Mouse (Mus musculus) intestine, embryonic 16.5 days (tissue): ENCODE measurements around the gene Trappc6a. TPM values are rescaled to one million over a fixed set of nuclear protein-coding genes. Genes with fewer than 3 reads are reported as not detected.
A peak's percentile ranks its signal among the peaks of the same experiment; 100 is the strongest.

ENCODE experiments used
- ATAC-seq: fragments of 200-750 bp; cut with Nextera tagmentation; 2 replicates; pipeline ENCODE4 v1.8.0; 2017; ENCODE audit warnings: moderate TSS enrichment, moderate library complexity
- H3K27ac ChIP-seq: fragments of 300-500 bp; sonication (generic); 2 replicates; pipeline ENCODE4 v1.5.1; 2014; ENCODE audit warnings: mild to moderate bottlenecking, low read length
- H3K27me3 ChIP-seq: fragments of 300-500 bp; sonication (generic); replicated peaks from 2 replicates; pipeline ENCODE4 v1.6.1; 2014; ENCODE audit warnings: low read length, control low read depth, mixed read lengths; ENCODE audit not compliant: control insufficient read depth, insufficient read depth
- H3K36me3 ChIP-seq: fragments of 300-500 bp; sonication (generic); 2 replicates; pipeline ENCODE4 v1.6.1; 2014; ENCODE audit warnings: low read length, control low read depth; ENCODE audit not compliant: control insufficient read depth, insufficient read depth
- H3K4me1 ChIP-seq: fragments of 300-500 bp; sonication (generic); 2 replicates; pipeline ENCODE4 v1.6.1; 2014; ENCODE audit warnings: low read length, control low read depth, mixed read lengths; ENCODE audit not compliant: control insufficient read depth, insufficient read depth
- H3K4me2 ChIP-seq: fragments of 300-500 bp; sonication (generic); 2 replicates; pipeline ENCODE4 v1.6.1; 2014; ENCODE audit warnings: low read depth, low read length, control low read depth
- H3K4me3 ChIP-seq: fragments of 300-500 bp; sonication (generic); 2 replicates; pipeline ENCODE4 v1.5.1; 2014; ENCODE audit warnings: mild to moderate bottlenecking, low read length
- H3K9ac ChIP-seq: fragments of 300-500 bp; sonication (generic); 2 replicates; pipeline ENCODE4 v1.6.1; 2014; ENCODE audit warnings: low read depth, low read length
- H3K9me3 ChIP-seq: fragments of 300-500 bp; sonication (generic); 2 replicates; pipeline ENCODE4 v1.6.1; 2016; ENCODE audit warnings: low read length, control low read depth; ENCODE audit not compliant: control insufficient read depth
- WGBS: fragments of 180-500 bp; shearing (Covaris S2); extraction: QIAGEN DNeasy Blood & Tissue Kit; methylation state at CpG from one replicate; pipeline ENCODE4 v1.1.7; 2014; 5-methylcytosine and 5-hydroxymethylcytosine counted together
- polyA plus RNA-seq: library from polyadenylated mRNA; unstranded; fragments of >200 nt; fragmentation: Nextera tagmentation; extraction: Ambion mirVana; gene quantifications from 2 replicates; pipeline ENCODE4 v1.2.1, GENCODE M21; 2015

Trappc6a gene
- polyA plus RNA-seq, 1 experiment from 2014 or later: 147 TPM

DNA sequence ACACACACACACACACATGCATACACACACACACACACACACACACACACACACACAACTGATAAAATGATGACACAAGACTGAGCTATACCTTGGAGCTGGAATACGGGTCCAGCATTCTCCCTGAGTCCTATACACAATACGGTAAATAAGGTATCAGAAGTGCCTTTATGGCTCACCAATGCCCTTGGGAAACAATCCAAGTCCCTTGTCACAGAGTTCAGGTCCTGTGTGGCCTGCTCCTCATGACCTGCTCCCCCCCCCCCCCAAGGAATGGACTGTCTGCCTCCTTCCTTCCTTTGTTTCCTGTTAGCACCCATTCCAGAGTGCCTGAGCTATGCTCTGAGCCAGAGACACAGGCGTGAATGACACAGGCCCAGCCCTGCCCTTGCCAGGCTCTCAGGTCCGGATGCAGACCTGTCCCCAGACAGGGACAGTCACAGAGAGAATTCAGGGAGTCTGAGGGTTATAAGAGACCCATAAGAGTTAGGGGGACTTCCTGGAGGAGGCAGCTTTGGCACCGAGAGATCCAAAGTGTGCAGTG is 41.5 kb upstream of the Trappc6a start:
- WGBS: 63% methylated on average over 5 of the region's 5 CpGs
- peaks cover 30% of the 10 kb centered on the region for H3K27me3 ChIP-seq
- H3K9ac ChIP-seq: no peak overlapping the region
- no peaks in the 10 kb centered on the region for H3K36me3 ChIP-seq
- H3K4me2 ChIP-seq: no peak overlapping the region
- no peak overlapping the region for H3K4me3 ChIP-seq
- peaks cover 5% of the 10 kb centered on the region; the same call in 1 of the 2 replicates for H3K4me1 ChIP-seq
- H3K9me3 ChIP-seq: no peaks in the 10 kb centered on the region
- no peak for ATAC-seq
- no peak overlapping the region for H3K27ac ChIP-seq

DNA sequence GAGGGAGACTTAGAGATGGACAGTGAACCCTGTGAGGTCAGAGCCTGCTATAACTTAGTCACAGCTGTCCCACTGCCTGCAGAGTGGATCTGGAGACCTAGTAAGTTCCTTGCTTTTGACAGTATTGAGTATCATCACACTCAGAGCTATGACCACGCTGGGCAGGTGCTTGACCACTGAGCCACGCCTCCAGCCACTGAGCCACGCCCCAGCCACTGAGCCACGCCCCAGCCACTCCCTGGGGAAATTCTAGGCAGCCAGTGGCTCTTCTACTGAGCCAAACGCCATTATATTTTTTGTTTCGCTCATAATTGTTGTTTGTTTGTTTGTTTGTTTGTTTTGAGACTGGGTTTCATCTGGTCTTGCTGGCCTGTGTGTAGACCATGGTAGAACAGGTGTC is 40.6 kb upstream of the Trappc6a start:
- Histone ChIP-seq H3K4me1 (peaks cover 5% of the 10 kb centered on the region; the same call in 1 of the 2 replicates), H3K9ac (no peak overlapping the region), H3K27ac (no peak overlapping the region), H3K9me3 (no peaks in the 10 kb centered on the region), H3K27me3 (peaks cover 39% of the 10 kb centered on the region), H3K4me2 (no peak overlapping the region), H3K36me3 (no peaks in the 10 kb centered on the region), H3K4me3 (no peak overlapping the region)
- WGBS: 33% methylated on average over 6 of the region's 6 CpGs
- no peak for ATAC-seq

DNA sequence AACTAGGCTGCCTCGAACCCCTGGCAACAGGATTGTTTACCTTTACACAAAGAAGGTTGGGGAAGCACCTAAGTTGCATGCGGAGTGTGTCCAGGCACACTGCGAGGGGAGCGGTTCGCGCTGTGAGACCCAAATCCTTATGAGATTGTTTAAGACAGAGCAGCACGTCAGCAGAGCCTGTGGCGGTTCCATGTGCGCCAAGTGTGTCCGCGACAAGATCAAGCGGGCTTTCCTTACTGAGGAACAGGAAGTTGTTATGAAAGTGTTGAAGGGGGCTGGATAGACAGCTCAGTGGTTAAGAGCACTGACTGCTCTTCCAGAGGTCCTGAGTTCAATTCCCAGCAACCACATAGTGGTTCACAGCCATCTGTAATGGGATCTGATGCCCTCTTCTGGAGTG is 39.9 kb upstream of the Trappc6a start:
- ATAC-seq: no peak
- H3K4me2 ChIP-seq: no peak overlapping the region
- peaks cover 45% of the 10 kb centered on the region for H3K27me3 ChIP-seq
- H3K36me3 ChIP-seq: no peaks in the 10 kb centered on the region
- no peak overlapping the region for H3K9ac ChIP-seq
- WGBS: 58% methylated on average over 12 of the region's 12 CpGs
- no peak overlapping the region for H3K27ac ChIP-seq
- H3K9me3 ChIP-seq: no peaks in the 10 kb centered on the region
- peaks cover 5% of the 10 kb centered on the region; the same call in 1 of the 2 replicates for H3K4me1 ChIP-seq
- H3K4me3 ChIP-seq: no peak overlapping the region

DNA sequence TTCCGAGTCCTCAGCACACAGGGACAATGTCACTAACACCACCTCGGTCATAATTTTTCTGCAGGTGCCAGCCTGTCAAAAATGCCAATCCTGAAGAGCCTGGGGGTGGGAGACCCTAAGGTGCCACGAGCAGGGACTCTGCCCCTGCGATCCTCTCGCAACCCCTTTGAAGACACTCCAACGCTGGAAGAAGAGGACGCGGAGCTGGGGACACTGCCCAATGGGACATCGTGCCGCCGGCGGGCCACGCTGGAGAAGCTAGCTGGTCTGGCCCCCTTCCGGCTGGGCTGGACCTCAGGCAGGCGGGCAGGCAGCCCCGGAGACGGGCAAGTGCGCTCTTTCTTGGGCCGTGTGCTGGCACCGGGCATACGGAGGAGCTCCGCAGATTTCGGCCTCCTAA is 38.8 kb upstream of the Trappc6a start:
- no peaks in the 10 kb centered on the region for H3K36me3 ChIP-seq
- no peak overlapping the region for H3K4me3 ChIP-seq
- 25% methylated on average over 23 of the region's 23 CpGs for WGBS
- H3K27me3 ChIP-seq: peaks cover 48% of the 10 kb centered on the region
- H3K27ac ChIP-seq: no peak overlapping the region
- ATAC-seq: no peak
- peaks cover 8% of the 10 kb centered on the region; the same call in 1 of the 2 replicates for H3K4me1 ChIP-seq
- no peak overlapping the region for H3K4me2 ChIP-seq
- no peaks in the 10 kb centered on the region for H3K9me3 ChIP-seq
- no peak overlapping the region for H3K9ac ChIP-seq

DNA sequence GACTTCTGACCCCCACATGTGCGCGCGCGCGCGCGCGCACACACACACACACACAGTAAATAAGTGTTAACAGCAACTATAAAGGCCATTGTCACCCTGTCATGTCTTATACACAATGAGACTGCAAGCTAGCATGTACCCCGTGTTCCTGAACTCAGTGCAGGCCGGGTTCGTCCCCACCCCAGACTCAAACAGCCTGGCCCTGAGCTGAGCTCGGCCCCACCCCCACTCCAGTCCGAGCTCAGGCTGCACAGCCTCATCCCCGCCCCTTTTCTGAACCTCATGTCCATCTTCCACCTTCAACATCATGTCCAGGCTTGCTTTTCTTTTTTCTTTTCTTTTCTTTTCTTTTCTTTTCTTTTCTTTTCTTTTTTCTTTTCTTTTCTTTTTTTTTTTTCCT is 37.9 kb upstream of the Trappc6a start:
- no peak for ATAC-seq
- 0 out of 2 replicates have a peak, but pooled peaks cover 3% of the 10 kb centered on the region for H3K4me1 ChIP-seq
- WGBS: 19% methylated on average over 14 of the region's 14 CpGs
- no peaks in the 10 kb centered on the region for H3K36me3 ChIP-seq
- H3K27me3 ChIP-seq: peaks cover 52% of the 10 kb centered on the region
- no peak overlapping the region for H3K4me2 ChIP-seq
- H3K27ac ChIP-seq: no peak overlapping the region
- H3K9me3 ChIP-seq: no peaks in the 10 kb centered on the region
- H3K4me3 ChIP-seq: no peak overlapping the region
- H3K9ac ChIP-seq: no peak overlapping the region

DNA sequence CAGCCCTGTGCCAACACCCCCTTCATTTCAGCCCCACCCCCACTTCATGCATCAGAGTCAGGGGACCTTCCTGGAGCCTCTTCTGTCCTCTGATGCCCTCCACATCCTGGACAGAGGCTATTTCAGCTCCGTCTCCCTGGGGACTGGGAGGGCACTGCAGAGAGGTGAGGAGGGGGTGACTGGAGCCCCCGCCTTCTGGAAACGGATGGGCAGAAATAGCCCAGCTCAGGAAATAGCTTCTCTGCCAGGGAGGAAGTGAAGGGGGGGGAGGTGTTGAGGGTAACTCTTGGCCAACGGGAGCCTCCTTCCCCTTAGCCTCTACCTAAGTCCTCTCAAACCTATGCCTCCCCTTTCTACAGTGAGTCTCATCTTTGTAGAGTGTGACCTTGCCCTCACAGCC is 35.8 kb upstream of the Trappc6a start:
- ATAC-seq: no peak
- H3K4me3 ChIP-seq: no peak overlapping the region
- 0 out of 2 replicates have a peak, but pooled peaks cover 3% of the 10 kb centered on the region for H3K4me1 ChIP-seq
- H3K4me2 ChIP-seq: no peak overlapping the region
- no peak overlapping the region for H3K9ac ChIP-seq
- 34% methylated on average over 4 of the region's 4 CpGs for WGBS
- no peaks in the 10 kb centered on the region for H3K9me3 ChIP-seq
- no peak overlapping the region for H3K27ac ChIP-seq
- no peaks in the 10 kb centered on the region for H3K36me3 ChIP-seq
- peaks cover 49% of the 10 kb centered on the region for H3K27me3 ChIP-seq

DNA sequence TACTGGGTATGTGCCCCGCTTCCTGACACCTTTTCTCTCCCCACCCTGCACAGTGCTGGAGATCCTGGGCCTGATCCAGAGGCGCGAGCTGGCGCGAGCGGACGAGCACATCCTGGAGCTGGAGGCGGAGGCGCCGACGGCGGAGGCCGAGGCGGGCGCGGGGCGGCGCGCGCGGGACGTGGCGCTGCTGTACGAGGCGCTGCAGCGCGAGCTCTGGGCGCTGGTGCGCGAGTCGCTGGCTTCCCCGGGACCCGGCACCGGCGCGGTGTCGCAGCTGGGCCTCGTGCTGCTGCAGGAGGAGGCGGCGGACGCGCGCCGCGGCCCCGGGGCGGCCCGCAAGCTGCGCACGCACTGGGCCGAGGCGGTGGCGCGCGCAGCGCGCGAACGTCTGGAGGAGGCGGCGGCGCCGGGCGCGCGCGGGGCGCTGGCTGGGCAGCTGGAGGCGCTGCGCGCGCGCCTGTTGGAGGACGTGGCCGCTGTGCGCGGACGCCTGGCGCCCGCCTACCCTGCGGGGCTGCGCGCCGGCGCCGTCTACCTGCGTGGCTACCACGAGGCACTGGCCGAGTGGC is 34.2 kb upstream of the Trappc6a start:
- Histone ChIP-seq H3K27ac (peak overlapping the region; percentile 41), H3K4me1 (0 out of 2 replicates have a peak, but pooled peaks cover 3% of the 10 kb centered on the region), H3K36me3 (no peaks in the 10 kb centered on the region), H3K9ac (peak overlapping the region; percentile 76), H3K4me3 (peak overlapping the region; percentile 60), H3K9me3 (no peaks in the 10 kb centered on the region), H3K4me2 (peak overlapping the region; percentile 94), H3K27me3 (peaks cover 48% of the 10 kb centered on the region)
- ATAC-seq: peak; percentile 87
- WGBS: under 1% methylated on average over 88 of the region's 89 CpGs

DNA sequence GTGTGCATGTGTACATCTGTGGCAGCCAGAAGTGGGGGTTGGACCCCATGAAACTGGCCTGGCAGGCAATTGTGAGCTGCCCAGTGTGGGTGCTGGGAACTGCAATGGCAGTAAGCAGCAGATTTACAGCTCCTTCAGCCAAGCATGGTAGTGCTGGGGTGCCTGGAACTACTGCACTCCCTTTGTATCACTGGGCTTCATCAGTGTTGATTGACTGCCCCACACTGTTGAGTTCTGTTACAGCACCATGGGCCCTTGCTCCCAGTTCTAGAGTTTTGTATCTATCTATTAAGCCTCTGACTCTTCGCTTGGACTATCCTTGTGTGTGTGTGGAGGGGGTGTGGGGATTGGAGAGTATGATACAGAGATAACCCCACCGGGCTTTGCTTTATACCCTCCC is 31.1 kb upstream of the Trappc6a start:
- H3K9ac ChIP-seq: no peak overlapping the region
- no peak overlapping the region for H3K27ac ChIP-seq
- no peak overlapping the region for H3K4me2 ChIP-seq
- no peaks in the 10 kb centered on the region for H3K9me3 ChIP-seq
- no peak for ATAC-seq
- no peak overlapping the region for H3K4me3 ChIP-seq
- peaks cover 22% of the 10 kb centered on the region for H3K27me3 ChIP-seq
- H3K36me3 ChIP-seq: no peaks in the 10 kb centered on the region
- 65% methylated on average over 2 of the region's 2 CpGs for WGBS
- H3K4me1 ChIP-seq: 0 out of 2 replicates have a peak, but pooled peaks cover 3% of the 10 kb centered on the region

DNA sequence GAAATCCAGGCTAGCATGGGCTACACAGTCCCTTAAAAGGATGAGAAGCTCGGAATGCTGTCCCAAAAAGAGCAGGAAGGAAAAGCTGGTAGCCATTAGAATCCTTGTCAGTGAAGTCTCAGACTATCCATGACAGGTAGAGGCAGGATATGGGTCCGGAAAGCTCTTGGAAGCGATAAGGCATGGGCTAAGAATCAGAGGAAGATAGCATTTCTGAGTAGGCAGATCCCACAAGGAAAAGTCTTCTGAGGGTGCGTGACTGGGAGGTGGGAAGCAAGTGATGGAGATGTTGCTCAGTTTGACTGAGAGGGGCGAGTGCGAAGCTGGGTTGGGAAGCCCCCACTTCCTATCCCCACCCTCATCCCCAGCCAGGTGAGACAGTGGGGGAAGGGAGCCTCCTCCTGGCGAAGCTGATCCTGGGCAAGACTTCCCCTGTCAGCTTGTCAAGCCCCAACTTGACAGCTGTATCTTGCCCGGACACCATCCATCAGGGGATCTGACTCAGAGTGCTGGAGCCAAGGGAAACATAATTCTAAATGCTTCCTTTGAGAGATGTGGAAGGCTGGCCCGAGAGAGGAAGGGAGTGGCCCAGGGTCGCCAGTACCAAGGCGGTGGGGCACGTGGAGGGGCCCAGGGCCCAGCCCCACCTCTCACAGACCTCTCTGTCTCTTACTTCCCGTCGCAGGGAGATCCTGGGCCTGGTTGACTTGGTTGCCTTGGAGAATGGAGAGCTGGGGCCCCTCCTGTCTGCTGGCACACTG is 30.4 kb upstream of the Trappc6a start:
- Histone ChIP-seq H3K4me2 (no peak overlapping the region), H3K4me3 (no peak overlapping the region), H3K9me3 (no peaks in the 10 kb centered on the region), H3K27me3 (peaks cover 14% of the 10 kb centered on the region), H3K36me3 (no peaks in the 10 kb centered on the region), H3K4me1 (0 out of 2 replicates have a peak, but pooled peaks cover 3% of the 10 kb centered on the region), H3K27ac (no peak overlapping the region), H3K9ac (no peak overlapping the region)
- WGBS: 25% methylated on average over 14 of the region's 14 CpGs
- no peak for ATAC-seq
